Mouse (Mus musculus) adrenal gland, postnatal 10 days (tissue): ENCODE results near the gene Hoxa13. TPM values are rescaled to one million over a fixed set of nuclear protein-coding genes. Genes with fewer than 3 reads are reported as not detected.
A peak's percentile ranks its signal among the peaks of the same experiment; 100 is the strongest.

Source experiments
- DNase-seq: peaks from one replicate; pipeline ENCODE4 v3.0.0; 2021; ENCODE audit warnings: mixed read lengths
- total RNA-seq, 2 experiments: library from RNA; stranded (reverse); gene quantifications; 2 replicates each; pipeline ENCODE4 v1.2.3; 2021

The Hoxa13 gene
- total RNA-seq, 2 experiments from 2014 or later: not detected

- no peak for DNase-seq
These were observed 8.5 kb downstream of the Hoxa13 start for GRCm38 (mm10) chr6:52252016-52252774.

DNA sequence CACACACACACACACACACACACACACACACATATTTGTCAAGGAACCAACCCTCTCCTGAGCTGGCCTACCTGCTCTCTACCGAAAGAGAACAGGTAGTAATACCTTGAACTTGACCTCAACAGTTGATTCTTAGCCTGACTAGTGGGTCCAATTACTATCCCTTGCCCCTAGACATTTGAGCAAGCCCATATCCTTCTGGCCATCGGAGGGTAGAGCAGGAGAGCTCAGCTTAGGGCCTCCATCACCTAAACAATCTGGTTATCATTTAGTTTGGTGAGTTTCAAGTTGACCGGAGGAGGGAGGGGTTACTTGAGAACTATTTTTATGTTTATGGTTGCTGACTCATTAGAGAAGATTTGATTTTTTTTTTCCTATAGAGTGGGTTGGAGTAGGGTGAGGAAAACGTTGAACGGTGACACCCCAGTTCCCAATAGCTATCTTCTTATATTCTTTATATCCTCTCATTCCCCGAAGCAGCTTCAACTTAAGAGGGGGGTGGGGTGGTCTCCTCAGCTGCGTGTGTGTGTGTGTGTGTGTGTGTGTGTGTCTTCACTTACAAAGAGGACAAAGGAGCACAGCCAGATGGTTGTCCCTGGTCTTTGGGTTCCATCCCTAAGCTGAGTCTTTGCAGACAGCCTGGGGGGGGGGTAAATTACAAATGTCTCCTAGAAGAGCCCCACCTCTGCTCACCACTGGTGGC, 9.4 kb downstream of the Hoxa13 start:
- no peak for DNase-seq

DNA sequence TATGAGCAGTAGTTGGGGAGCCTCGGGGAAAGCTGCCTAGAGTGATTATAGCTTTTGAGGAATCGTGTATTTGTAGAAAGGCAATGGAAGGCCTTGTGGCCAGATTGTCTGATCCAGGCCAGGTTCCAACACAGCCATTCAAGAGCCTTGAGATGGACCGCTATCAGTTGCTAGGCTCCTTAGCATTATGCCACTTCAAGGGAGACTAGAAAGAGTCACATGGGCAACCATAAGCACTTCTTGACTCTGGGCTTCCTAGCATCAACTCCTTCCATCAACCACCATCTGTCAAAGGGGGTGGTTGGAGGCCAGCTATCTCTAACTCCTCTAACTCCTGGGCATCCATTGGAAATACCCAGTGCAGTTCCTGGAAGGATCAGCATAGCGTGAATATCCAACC, 10.9 kb downstream of the Hoxa13 start:
- DNase-seq: no peak

- DNase-seq: no peak
These were observed 11.3 kb downstream of the Hoxa13 start for GRCm38 (mm10) chr6:52249415-52249738.

DNA sequence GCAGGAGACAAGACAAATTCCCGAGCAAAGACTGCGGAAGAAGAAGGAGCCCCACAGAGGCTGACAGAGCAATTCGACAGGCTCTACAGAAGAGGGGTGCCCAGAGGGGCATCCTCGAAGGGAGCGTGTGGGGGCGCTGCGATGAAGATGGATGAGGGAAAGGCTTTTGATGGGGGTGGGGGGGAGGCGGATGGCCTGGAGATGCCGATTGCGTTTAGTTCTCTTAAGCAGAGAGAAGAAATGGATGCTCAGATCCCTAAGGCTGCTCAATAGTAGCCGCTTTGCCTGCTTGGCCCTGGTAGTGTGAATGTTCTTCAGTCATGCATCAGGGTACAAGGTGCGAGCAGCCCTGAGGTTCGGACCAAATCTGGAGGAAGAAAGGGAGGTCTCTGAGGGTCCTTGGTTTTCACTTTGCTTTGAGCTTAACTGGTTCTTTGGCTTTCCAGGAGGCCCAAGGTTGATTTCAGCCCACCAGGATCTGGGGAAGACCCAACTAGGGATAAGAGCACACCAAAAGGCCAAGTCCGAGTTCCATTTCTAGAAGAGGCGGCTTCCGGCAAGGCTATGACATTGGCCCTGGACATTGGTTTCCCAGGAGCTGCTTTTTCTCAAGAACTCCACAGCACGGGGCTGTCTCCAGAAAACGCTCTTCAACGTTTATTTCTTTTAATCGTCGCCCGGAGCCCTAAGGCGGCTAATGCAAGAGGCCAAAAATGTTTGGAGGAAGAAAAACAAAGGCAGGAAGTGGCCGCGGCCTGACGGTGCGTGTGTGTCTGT, 11.9 kb downstream of the Hoxa13 start:
- DNase-seq: no peak

DNA sequence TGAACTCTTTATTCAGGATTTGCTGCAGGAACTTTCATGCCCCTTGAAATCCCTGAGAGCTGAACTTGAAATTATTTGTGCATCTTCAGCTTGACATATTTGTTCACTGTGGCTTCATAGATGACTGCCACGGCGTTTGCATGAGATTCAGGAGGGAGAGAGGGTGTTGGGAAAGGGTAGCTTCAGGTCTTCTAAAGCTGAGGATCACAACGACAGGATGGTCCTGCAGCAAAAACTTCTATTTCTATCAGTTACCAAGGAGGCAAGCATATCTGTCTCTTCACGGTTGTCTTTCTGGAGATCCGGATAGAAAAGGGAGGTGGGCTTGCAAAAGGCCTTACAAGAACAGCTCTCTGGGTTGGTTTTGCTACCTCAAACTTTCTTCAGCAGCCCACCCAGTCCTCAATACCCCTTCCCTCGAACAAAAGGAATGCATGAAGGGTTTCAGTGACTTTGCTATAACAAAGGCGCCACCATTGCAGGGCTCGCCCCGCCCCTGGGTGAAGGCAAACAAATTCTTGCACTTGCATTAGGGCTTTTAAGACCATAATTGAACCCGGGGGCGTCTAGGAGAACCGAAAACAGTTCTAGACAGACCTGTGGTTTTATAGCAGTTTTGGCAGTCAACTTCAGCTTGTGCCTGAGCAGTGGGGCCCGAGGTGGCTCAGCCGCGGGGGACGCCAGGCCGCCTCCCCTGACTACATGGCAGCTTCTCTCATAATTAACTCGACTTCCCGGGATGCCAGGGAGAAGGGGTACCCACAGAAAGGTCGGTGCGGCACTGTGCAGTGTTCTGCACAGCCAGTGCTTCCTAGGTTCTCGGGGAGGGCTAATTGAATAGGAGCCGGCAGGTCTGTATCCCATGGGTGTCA, 12.7 kb downstream of the Hoxa13 start:
- no peak for DNase-seq

DNA sequence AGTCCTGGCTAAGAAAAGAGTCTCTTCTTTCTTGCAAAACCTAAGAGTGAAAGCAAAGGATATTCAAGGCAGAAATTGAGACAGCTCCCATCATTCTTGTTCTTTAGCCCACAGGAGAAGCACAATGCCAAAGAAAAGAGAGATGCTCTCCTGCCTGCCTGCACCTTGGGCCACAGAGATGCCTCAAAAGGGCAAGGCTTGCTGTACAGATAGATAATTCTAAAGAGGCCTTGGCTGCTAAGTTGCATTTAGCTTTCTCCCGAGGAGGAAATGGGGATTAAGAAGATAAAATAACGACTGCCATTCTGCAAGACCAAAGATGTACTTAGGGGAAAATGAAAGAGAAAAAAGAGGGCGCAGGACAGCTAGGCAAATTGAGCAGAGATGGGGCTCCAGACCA, 13.8 kb downstream of the Hoxa13 start:
- no peak for DNase-seq

DNA sequence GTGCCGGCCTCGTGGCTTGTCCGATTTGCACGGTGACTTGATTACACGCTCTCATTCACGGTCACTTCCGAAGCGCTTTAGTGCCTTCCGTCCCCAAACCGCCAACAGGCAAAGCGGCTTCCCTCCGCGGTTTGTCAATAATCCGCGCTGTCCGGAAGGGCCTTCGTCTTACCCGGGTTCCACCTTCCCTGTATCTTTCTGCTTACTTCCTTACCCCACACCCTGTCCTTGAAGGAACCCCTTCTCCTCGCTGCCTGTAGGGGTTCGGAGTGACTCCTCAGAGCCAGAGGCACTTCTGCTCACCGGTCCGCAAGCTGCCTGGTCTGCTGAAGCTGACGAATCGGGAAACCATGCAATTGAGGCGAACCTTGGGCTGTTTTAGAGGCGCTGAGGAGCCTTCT, 14.3 kb downstream of the Hoxa13 start:
- DNase-seq: no peak

DNA sequence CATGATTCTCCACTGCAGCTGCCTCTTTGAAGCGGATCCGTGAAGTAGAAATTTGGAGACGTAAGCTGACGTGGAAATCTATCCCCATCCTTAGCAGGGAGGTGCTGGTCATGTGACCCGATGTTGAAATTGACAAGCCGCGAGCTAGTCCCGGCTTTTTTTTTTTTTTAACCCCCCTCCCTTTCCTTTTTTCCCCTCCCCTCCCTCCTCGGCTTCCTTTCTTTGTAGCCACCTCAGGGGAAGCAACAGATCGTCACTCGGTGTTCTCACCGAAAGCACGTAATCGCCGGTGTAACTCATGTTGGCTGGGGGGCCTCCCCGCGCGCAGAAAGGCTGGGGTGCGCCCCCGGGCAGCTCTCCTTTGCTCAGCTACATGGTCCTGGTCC, 14.9 kb downstream of the Hoxa13 start, which contains the start of gene Hoxa11:
Gene Hoxa11 (minus strand): TSS at position 54 of the 386 bp plus-strand sequence.
- DNase-seq: no peak

DNA sequence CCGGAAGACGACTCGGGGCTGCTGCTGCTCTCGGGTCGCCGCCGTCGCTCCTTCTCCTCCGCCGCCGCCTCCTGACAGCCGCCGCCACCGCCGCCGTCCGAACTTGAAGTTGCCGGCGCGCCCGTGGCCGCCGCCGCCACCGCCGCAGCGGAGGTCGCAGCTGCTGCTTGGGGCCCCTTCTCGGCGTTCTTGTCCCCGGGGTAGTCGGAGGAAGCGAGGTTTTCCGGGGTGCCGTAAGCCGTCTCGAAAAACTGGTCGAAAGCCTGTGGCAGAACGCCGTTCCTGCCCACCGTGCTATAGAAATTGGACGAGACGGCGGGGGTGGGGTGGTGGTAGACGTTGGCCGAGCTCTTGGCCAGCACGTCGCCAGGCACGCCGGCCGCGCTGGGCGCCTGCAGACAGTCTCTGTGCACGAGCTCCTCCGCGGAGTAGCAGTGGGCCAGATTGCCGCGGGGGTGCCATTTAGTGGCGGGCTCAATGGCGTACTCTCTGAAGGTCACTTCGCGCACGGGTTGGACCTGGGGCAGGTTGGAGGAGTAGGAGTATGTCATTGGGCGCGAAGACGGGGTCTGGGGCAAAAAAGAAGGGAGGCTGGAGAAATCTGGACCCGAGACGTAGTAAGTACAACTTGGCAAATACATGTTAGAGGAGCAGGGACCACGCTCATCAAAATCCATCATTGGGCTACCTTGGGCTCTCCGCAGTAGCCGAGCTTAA, 15.5 kb downstream of the Hoxa13 start:
- no peak for DNase-seq

DNA sequence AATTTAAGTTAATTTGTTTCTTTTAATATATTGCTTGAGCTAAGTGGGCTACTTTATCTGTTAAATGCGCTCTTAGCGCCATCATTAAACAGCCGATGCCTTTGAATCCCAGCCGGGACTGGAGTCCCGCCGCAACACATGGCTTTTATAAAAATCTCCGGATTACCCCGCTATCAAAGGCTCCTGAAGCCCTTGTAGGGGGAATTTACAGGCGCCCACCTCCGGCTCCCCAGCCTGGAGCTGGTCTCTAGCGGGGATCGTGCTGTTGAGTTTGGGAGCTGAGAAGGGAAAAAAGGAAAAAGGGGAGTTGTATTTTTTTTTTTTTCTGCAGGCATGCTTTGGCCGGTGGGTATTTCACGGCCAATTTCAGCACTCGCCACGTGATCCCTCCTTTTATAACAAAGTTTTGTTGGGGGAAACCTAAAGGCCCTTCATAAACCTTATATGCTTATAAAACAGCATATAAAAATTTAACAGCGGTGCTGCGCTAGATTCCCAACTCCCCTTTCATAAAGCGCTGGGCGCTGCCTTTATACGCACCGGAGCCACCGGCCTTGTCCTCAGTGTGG, 16.1 kb downstream of the Hoxa13 start:
- DNase-seq: no peak

GRCm38 (mm10) chr6:52243681-52244121, 17.0 kb downstream of the Hoxa13 start:
- DNase-seq: no peak

DNA sequence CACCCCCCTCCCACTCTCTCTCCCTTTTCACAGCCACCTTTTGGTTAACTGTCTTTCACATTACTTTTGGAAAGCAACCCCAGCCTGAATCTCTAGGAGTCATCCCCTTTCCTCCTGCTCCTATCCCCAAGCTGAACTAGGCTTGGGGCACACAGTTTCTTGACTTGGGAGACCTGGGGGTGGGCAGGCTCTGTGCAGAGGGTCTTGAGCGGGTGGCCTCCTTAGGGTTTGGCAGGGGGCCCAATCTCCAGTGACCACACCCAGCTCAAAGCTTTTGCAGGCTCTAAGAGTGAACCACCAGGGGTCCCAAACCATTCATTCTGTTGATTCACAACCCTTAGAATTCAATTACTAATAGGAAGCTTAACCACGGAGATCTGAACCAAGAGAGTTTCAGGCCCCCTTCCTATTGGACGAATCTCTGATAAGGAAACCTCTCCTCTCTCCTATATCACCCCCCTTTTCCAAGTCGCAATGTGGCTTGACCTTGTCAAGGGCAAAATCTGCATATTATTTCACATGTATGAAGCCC, 17.8 kb downstream of the Hoxa13 start:
- no peak for DNase-seq

GRCm38 (mm10) chr6:52241001-52241621, 19.6 kb downstream of the Hoxa13 start:
- no peak for DNase-seq

DNA sequence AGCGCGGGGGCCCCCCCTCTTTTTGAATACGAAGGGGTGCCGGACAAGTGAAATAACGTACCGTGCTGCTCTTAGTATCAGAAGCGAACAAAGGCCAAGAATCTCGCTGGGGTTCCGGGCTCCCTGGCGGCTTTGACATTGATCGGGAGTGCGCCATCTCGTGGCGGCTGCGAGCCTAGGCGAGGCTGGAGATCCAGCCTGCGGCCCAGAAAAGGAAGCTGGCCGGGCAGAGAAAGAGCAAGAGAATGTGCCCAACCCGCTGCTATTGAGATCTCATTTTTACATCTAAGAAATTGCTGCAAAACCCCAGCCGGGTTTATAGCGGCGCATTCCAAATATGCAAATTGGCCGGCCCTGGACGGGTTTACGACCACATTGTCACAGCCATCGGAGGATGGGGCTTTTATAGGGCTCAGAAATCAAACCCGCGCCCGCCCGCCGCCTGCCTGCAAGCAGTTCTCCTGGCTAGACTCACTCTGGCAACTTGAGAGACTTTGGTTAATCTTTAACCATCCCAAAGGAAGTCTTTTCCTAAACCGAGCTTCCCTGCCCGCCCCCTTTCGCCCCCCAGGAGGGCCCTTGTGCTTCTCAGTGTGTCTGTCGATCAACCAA, 20.2 kb downstream of the Hoxa13 start, which contains the start of gene Hoxa10:
Gene Hoxa10 (minus strand): TSS at position 466 of the 612 bp plus-strand sequence.
- peak; percentile 88 for DNase-seq

- no peak for DNase-seq
These were observed 20.9 kb downstream of the Hoxa13 start for GRCm38 (mm10) chr6:52239625-52240388.

GRCm38 (mm10) chr6:52238976-52239375, 21.7 kb downstream of the Hoxa13 start:
- DNase-seq: no peak

DNA sequence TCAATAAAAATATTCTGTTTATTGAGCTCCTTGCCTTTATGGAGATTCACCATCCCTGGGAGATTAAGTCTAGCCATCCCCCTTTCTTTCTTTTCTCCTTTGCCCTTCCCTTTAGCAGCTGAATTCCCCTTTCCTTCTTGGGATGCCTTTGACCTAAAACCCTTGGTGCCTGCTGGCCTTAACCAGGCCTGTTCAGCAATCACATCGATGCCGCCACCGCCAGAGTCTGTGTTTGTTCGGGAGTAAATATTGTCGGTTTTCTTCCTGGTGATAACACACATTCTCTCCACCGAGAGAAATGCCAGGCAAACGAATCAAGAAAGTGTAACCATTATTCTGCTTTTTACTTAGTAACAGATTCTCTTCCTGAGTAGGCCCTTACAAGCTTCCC, 22.5 kb downstream of the Hoxa13 start:
- no peak for DNase-seq
